Mouse (Mus musculus) bone marrow macrophage, adult 2 months (primary cell): ENCODE data around the gene Galnt7.

ENCODE experiments used
- CTCF ChIP-seq: IDR thresholded peaks from 2 replicates; pipeline ENCODE4 v1.5.1; 2012; ENCODE audit warnings: low read depth, mild to moderate bottlenecking, low read length, moderate library complexity
- POLR2A ChIP-seq: IDR thresholded peaks from 2 replicates; pipeline ENCODE4 v1.6.1; 2012; ENCODE audit warnings: mild to moderate bottlenecking, low read depth, low read length, borderline replicate concordance

GRCm38 (mm10) chr8:57651357-57651688 is 1.5 kb downstream of the Galnt7 start:
- TF ChIP-seq CTCF (no peak), POLR2A (no peak)
